Mouse (Mus musculus) kidney, postnatal 0 days (tissue): ENCODE results near the gene Robo1. TPM values are rescaled to one million over a fixed set of nuclear protein-coding genes. Genes with fewer than 3 reads are reported as not detected.

ENCODE experiments used
- ATAC-seq: fragments of 200-750 bp; cut with Nextera tagmentation; replicated peaks from 2 replicates; pipeline ENCODE4 v1.8.0; 2017; ENCODE audit warnings: low read depth, moderate number of reproducible peaks, moderate TSS enrichment, moderate library complexity; ENCODE audit not compliant: low FRiP score
- DNase-seq: peaks from one replicate; pipeline ENCODE4 v3.0.0-alpha.2; 2016; ENCODE audit warnings: low spot score
- H3K27ac ChIP-seq: fragments of 300-500 bp; sonication (generic); 2 replicates; pipeline ENCODE4 v1.5.1; 2014; ENCODE audit warnings: mild to moderate bottlenecking
- H3K27me3 ChIP-seq: fragments of 300-500 bp; sonication (generic); 2 replicates; pipeline ENCODE4 v1.6.1; 2014; ENCODE audit warnings: low read length, mixed read lengths; ENCODE audit not compliant: insufficient read depth
- H3K36me3 ChIP-seq: fragments of 300-500 bp; sonication (generic); 2 replicates; pipeline ENCODE4 v1.6.1; 2014; ENCODE audit warnings: low read length, mixed read lengths; ENCODE audit not compliant: insufficient read depth
- H3K4me1 ChIP-seq: fragments of 300-500 bp; sonication (generic); replicated peaks from 2 replicates; pipeline ENCODE4 v1.6.1; 2014; ENCODE audit warnings: antibody characterized with exemption, low read length, mixed read lengths; ENCODE audit not compliant: insufficient read depth
- H3K4me2 ChIP-seq: fragments of 300-500 bp; sonication (generic); 2 replicates; pipeline ENCODE4 v1.6.1; 2014; ENCODE audit warnings: mild to moderate bottlenecking, low read length, moderate library complexity, mixed read lengths
- H3K4me3 ChIP-seq: fragments of 300-500 bp; sonication (generic); replicated peaks from 2 replicates; pipeline ENCODE4 v1.5.1; 2014; ENCODE audit warnings: low read depth, low read length
- H3K9ac ChIP-seq: fragments of 300-500 bp; sonication (generic); 2 replicates; pipeline ENCODE4 v1.6.1; 2014; ENCODE audit warnings: low read depth, low read length
- H3K9me3 ChIP-seq: fragments of 300-500 bp; sonication (generic); replicated peaks from 2 replicates; pipeline ENCODE4 v1.6.1; 2016; ENCODE audit warnings: low read length, inconsistent platforms, mixed read lengths
- CTCF ChIP-seq: IDR thresholded peaks from 2 replicates; pipeline ENCODE4 v1.5.1; 2016; ENCODE audit warnings: antibody characterized with exemption, low read depth, mild to moderate bottlenecking, moderate library complexity
- WGBS: fragments of 180-500 bp; shearing (Covaris S2); extraction: QIAGEN DNeasy Blood & Tissue Kit; methylation state at CpG from one replicate; pipeline ENCODE4 v1.1.7; 2014; 5-methylcytosine and 5-hydroxymethylcytosine counted together
- polyA plus RNA-seq: library from polyadenylated mRNA; unstranded; fragments of >200 nt; fragmentation: Nextera tagmentation; extraction: Ambion mirVana; gene quantifications from 2 replicates; pipeline ENCODE4 v1.2.1, GENCODE M21; 2015

Robo1 gene
- polyA plus RNA-seq, 1 experiment from 2014 or later = 14.5 TPM

- H3K36me3 ChIP-seq = no peaks in the 10 kb centered on the region
- WGBS = 93% methylated on average over 1 of the region's 1 CpGs
- H3K9ac ChIP-seq = no peak overlapping the region
- DNase-seq = no peak
- no peak overlapping the region for H3K27ac ChIP-seq
- no peak for TF ChIP-seq CTCF
- H3K27me3 ChIP-seq = no peaks in the 10 kb centered on the region
- no peak for ATAC-seq
- no peak overlapping the region for H3K4me3 ChIP-seq
- H3K4me1 ChIP-seq = no peaks in the 10 kb centered on the region
- no peaks in the 10 kb centered on the region for H3K9me3 ChIP-seq
- H3K4me2 ChIP-seq = no peak overlapping the region
Measured at GRCm38 (mm10) chr16:72337757-72338156, 29.7 kb downstream of the Robo1 start.

DNA sequence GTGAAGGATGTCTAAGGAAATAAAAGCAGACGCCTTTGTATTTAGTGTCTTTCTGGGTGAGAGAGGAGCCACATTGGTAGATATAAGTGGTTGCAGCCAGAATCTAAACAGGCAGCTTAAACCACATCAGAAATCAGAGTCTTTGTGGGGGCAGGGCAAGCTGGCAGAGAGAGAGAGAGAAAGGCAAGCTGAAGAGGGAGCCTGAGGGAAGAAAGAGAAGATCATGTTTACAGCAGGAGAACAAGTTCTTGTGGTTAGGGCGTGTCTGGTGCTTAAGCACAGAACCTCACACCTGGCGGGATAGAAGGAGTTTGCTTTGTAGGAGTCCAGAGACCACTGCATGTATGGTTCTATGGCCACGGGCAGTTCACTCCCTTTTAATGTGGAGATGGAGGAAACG lies 42.3 kb downstream of the Robo1 start:
- ATAC-seq (no peak), DNase-seq (no peak)
- H3K4me2 ChIP-seq = no peak overlapping the region
- no peaks in the 10 kb centered on the region for H3K4me1 ChIP-seq
- no peak for TF ChIP-seq CTCF
- no peaks in the 10 kb centered on the region for H3K9me3 ChIP-seq
- no peak overlapping the region for H3K27ac ChIP-seq
- WGBS = 61% methylated on average over 5 of the region's 5 CpGs
- H3K27me3 ChIP-seq = no peaks in the 10 kb centered on the region
- H3K36me3 ChIP-seq = no peaks in the 10 kb centered on the region
- no peak overlapping the region for H3K9ac ChIP-seq
- no peak overlapping the region for H3K4me3 ChIP-seq

DNA sequence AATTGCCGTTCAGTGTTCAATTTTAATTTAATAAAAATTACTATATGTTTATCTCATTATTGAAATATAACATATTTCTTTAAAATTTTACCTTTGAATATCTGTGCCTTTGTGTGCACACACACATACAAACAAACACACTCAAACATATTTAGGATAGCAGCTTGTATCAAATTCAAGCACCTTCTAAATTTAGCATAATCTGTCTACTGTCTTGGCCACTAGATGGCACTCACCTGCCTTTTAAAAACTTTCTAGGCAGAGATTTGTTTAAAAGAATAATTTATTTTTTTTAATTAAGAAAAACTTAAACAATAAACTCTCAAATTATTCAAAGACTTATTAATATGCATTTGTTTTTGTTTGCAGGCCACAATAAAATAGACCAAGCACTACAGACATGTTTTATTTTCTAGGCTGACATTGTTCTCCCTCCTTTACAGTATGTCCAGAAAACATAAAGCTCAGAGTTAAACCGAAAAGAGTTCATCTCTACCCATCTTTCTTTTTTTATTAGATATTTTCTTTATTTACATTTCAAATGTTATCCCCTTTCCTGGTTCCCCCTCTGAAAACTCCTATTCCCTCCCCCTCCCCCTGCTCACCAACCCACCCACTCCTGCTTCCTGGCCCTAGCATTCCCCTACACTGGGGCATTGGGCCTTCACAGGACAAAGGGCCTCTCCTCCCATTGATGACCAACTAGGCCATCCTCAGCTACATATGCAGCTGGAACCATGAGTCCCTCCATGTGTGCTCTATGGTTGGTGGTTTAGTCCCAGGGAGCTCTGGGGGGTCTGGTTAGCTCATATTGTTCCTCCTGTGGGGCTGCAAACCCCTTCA lies 48.6 kb downstream of the Robo1 start:
- H3K9ac ChIP-seq = no peak overlapping the region
- DNase-seq (peak; percentile 83), ATAC-seq (no peak)
- H3K4me3 ChIP-seq = no peak overlapping the region
- H3K4me1 ChIP-seq = no peaks in the 10 kb centered on the region
- H3K4me2 ChIP-seq = no peak overlapping the region
- no peak overlapping the region for H3K27ac ChIP-seq
- peak; percentile 72 for TF ChIP-seq CTCF
- no peaks in the 10 kb centered on the region for H3K27me3 ChIP-seq
- no peaks in the 10 kb centered on the region for H3K36me3 ChIP-seq
- no peaks in the 10 kb centered on the region for H3K9me3 ChIP-seq
- 81% methylated on average over 2 of the region's 2 CpGs for WGBS

GRCm38 (mm10) chr16:72376896-72377295 lies 68.8 kb downstream of the Robo1 start:
- DNase-seq (no peak), ATAC-seq (no peak)
- no peaks in the 10 kb centered on the region for H3K36me3 ChIP-seq
- no peak overlapping the region for H3K4me3 ChIP-seq
- no peak overlapping the region for H3K9ac ChIP-seq
- H3K9me3 ChIP-seq = no peaks in the 10 kb centered on the region
- H3K4me1 ChIP-seq = no peaks in the 10 kb centered on the region
- TF ChIP-seq CTCF = no peak
- no peak overlapping the region for H3K27ac ChIP-seq
- no peak overlapping the region for H3K4me2 ChIP-seq
- no peaks in the 10 kb centered on the region for H3K27me3 ChIP-seq
- 76% methylated on average over 5 of the region's 5 CpGs for WGBS

GRCm38 (mm10) chr16:72381819-72382218 lies 73.7 kb downstream of the Robo1 start:
- Histone ChIP-seq H3K9ac (no peak overlapping the region), H3K36me3 (no peaks in the 10 kb centered on the region), H3K27me3 (no peaks in the 10 kb centered on the region), H3K4me2 (no peak overlapping the region), H3K4me1 (no peaks in the 10 kb centered on the region), H3K9me3 (no peaks in the 10 kb centered on the region), H3K27ac (no peak overlapping the region), H3K4me3 (no peak overlapping the region)
- DNase-seq (no peak), ATAC-seq (no peak)
- WGBS = 90% methylated on average over 6 of the region's 6 CpGs
- TF ChIP-seq CTCF = no peak

- no peak overlapping the region for H3K27ac ChIP-seq
- H3K4me2 ChIP-seq = no peak overlapping the region
- H3K4me1 ChIP-seq = no peaks in the 10 kb centered on the region
- H3K4me3 ChIP-seq = no peak overlapping the region
- WGBS = 89% methylated on average over 1 of the region's 1 CpGs
- TF ChIP-seq CTCF = no peak
- no peaks in the 10 kb centered on the region for H3K36me3 ChIP-seq
- ATAC-seq = no peak
- H3K27me3 ChIP-seq = no peaks in the 10 kb centered on the region
- no peak overlapping the region for H3K9ac ChIP-seq
- no peak for DNase-seq
- no peaks in the 10 kb centered on the region for H3K9me3 ChIP-seq
Measured at GRCm38 (mm10) chr16:72383566-72383965, 75.5 kb downstream of the Robo1 start.
